Mouse (Mus musculus) midbrain, embryonic 12.5 days (tissue): ENCODE data around the gene Xpo4. TPM values are rescaled to one million over a fixed set of nuclear protein-coding genes. Genes with fewer than 3 reads are reported as not detected.

Experiments used
- ATAC-seq: fragments of 200-750 bp; cut with Nextera tagmentation; 2 replicates; pipeline ENCODE4 v1.8.0; 2017; ENCODE audit warnings: low read depth, moderate TSS enrichment, moderate library complexity; ENCODE audit not compliant: low FRiP score
- H3K27ac ChIP-seq: fragments of 300-500 bp; sonication (generic); replicated peaks from 2 replicates; pipeline ENCODE4 v1.5.1; 2016; ENCODE audit warnings: mild to moderate bottlenecking
- H3K27me3 ChIP-seq: fragments of 300-500 bp; sonication (generic); 2 replicates; pipeline ENCODE4 v1.6.1; 2016; ENCODE audit warnings: mild to moderate bottlenecking
- H3K36me3 ChIP-seq: fragments of 300-500 bp; sonication (generic); 2 replicates; pipeline ENCODE4 v1.6.1; 2016
- H3K4me1 ChIP-seq: fragments of 300-500 bp; sonication (generic); 2 replicates; pipeline ENCODE4 v1.6.1; 2016
- H3K4me2 ChIP-seq: fragments of 300-500 bp; sonication (generic); replicated peaks from 2 replicates; pipeline ENCODE4 v1.6.1; 2016; ENCODE audit warnings: mild to moderate bottlenecking, moderate library complexity
- H3K4me3 ChIP-seq: fragments of 300-500 bp; sonication (generic); 2 replicates; pipeline ENCODE4 v1.5.1; 2016; ENCODE audit warnings: mild to moderate bottlenecking
- H3K9ac ChIP-seq: fragments of 300-500 bp; sonication (generic); replicated peaks from 2 replicates; pipeline ENCODE4 v1.6.1; 2016; ENCODE audit warnings: mild to moderate bottlenecking, moderate library complexity
- H3K9me3 ChIP-seq: fragments of 300-500 bp; sonication (generic); 2 replicates; pipeline ENCODE4 v1.6.1; 2016; ENCODE audit warnings: mild to moderate bottlenecking
- WGBS: fragments of 180-500 bp; shearing (Covaris S2); methylation state at CpG from one replicate; pipeline ENCODE4 v1.1.7; 2016; 5-methylcytosine and 5-hydroxymethylcytosine counted together
- polyA plus RNA-seq: library from polyadenylated mRNA; unstranded; fragments of >200 nt; fragmentation: Nextera tagmentation; extraction: Ambion mirVana; gene quantifications from 2 replicates; pipeline ENCODE4 v1.2.1, GENCODE M21; 2016

Xpo4 gene
- polyA plus RNA-seq, 1 experiment from 2014 or later = 25.3 TPM

DNA sequence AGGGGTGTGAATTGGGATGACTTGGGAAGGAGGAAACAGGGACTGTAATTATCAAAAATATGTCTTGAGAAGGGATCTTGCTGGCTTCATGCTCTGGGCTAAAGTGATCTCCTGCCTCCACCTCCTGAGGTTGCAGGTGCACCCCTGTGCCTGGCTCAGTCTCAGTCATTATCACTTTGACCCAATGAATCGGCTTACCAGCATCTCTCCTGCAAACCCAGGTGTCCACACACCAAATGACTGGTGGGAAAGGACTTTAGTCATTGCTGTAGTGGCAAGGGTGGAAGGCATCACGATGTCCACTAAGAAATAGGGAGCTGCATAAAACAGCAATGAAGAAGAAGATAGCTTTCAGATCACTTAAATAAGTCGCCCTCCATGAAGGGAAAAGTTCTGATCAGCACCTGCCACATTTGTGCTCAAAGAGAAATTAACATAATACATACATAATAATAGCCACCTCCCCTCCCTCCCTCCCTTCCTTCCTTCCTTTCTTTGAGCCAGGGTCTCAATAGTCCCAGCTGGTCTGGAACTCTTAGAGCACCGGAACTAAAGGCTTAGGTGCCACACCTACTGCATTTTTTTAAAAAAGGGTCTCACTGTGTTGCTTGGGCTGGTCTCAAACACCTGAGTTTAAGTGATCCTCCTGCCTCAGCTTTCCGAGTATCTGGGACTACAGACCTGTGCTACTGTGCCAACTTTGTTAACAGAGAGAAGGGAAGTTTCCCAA is 135.3 kb downstream of the Xpo4 start:
- Histone ChIP-seq H3K4me2 (no peak overlapping the region), H3K4me1 (peaks cover 23% of the 10 kb centered on the region), H3K9ac (no peak overlapping the region), H3K27me3 (peaks cover 39% of the 10 kb centered on the region), H3K27ac (no peak overlapping the region), H3K4me3 (no peak overlapping the region), H3K36me3 (no peaks in the 10 kb centered on the region), H3K9me3 (no peaks in the 10 kb centered on the region)
- 63% methylated on average over 5 of the region's 5 CpGs for WGBS
- ATAC-seq = no peak

GRCm38 (mm10) chr14:57529086-57529785 is 136.0 kb downstream of the Xpo4 start:
- Histone ChIP-seq H3K4me3 (no peak overlapping the region), H3K36me3 (no peaks in the 10 kb centered on the region), H3K4me1 (peaks cover 16% of the 10 kb centered on the region), H3K9ac (no peak overlapping the region), H3K27me3 (peaks cover 38% of the 10 kb centered on the region), H3K9me3 (no peaks in the 10 kb centered on the region), H3K4me2 (no peak overlapping the region), H3K27ac (no peak overlapping the region)
- WGBS = 58% methylated on average over 10 of the region's 10 CpGs
- ATAC-seq = no peak

GRCm38 (mm10) chr14:57527598-57527997 is 137.6 kb downstream of the Xpo4 start:
- Histone ChIP-seq H3K4me3 (no peak overlapping the region), H3K9ac (no peak overlapping the region), H3K27me3 (peaks cover 52% of the 10 kb centered on the region), H3K27ac (no peak overlapping the region), H3K4me2 (no peak overlapping the region), H3K4me1 (peaks cover 11% of the 10 kb centered on the region), H3K9me3 (no peaks in the 10 kb centered on the region), H3K36me3 (no peaks in the 10 kb centered on the region)
- no peak for ATAC-seq
- WGBS = 46% methylated on average over 2 of the region's 2 CpGs

Other genes starting within 250 kb of the Xpo4 start
- 14.8 and 17.2 TPM in 2 replicates for gene Ift88, start 241.4 kb downstream of the Xpo4 start, polyA plus RNA-seq
- 3.0 and 3.6 TPM in 2 replicates for gene Il17d, start 140.7 kb downstream of the Xpo4 start, polyA plus RNA-seq
- gene Eef1akmt1, start 93.8 kb downstream of the Xpo4 start, polyA plus RNA-seq = 72.0 and 79.2 TPM in 2 replicates
- not detected in 2 replicates for gene Gm49361, start 80.7 kb upstream of the Xpo4 start, polyA plus RNA-seq
- gene Lats2, start 93.0 kb upstream of the Xpo4 start, polyA plus RNA-seq = 17.0 and 17.1 TPM in 2 replicates
- 23.0 and 39.1 TPM in 2 replicates for gene Sap18, start 132.8 kb upstream of the Xpo4 start, polyA plus RNA-seq
- gene Ska3, start 160.8 kb upstream of the Xpo4 start, polyA plus RNA-seq = 36.3 and 36.5 TPM in 2 replicates
- gene Mrpl57, start 160.8 kb upstream of the Xpo4 start, polyA plus RNA-seq = 126 and 131 TPM in 2 replicates
- gene Zdhhc20, start 224.8 kb upstream of the Xpo4 start, polyA plus RNA-seq = 58.2 and 61.4 TPM in 2 replicates